Mouse (Mus musculus): ENCODE data around the gene Olfr826. TPM values are rescaled to one million over a fixed set of nuclear protein-coding genes. Genes with fewer than 3 reads are reported as not detected.
A peak's percentile ranks its signal among the peaks of the same experiment; 100 is the strongest.
"Not testable (repeated sequence)": the region's sequence is repeated elsewhere in the genome, so short reads cannot be mapped to it uniquely, and the experiment has no call there.

Gene Olfr826
- polyA plus RNA-seq (2011; ENCODE audit: insufficient read length, low read depth, missing spikeins) = not detected in 2 replicates

GRCm38 (mm10) chr10:130184086-130184485, at the start of gene Olfr826:
Olfr826 (minus strand) TSS chr10:130184186.
- H3K27ac ChIP-seq (ENCODE audit: insufficient read depth, low read length) = no peak within 1 kb of the TSS
- H3K4me3 ChIP-seq (ENCODE audit: insufficient read depth, low read length) = no peak within 1 kb of the TSS
- no peaks in the 10 kb centered on the region for H3K4me1 ChIP-seq (ENCODE audit: control insufficient read depth, insufficient read depth, low read length)
- TF ChIP-seq POLR2A (IDR thresholded peaks at IDR 0.05; ENCODE audit: low read depth, low read length) (no peak), CTCF (IDR thresholded peaks at IDR 0.05; ENCODE audit: borderline replicate concordance, insufficient read depth, low read length) (no peak)

GRCm38 (mm10) chr10:130232117-130232516, 48.1 kb upstream of the Olfr826 start:
- Histone ChIP-seq H3K4me3 (ENCODE audit: insufficient read depth, low read length) (no peak overlapping the region), H3K4me1 (ENCODE audit: control insufficient read depth, insufficient read depth, low read length) (no peaks in the 10 kb centered on the region), H3K27ac (ENCODE audit: insufficient read depth, low read length) (no peak overlapping the region)
- TF ChIP-seq POLR2A (IDR thresholded peaks at IDR 0.05; ENCODE audit: low read depth, low read length) (no peak), CTCF (IDR thresholded peaks at IDR 0.05; ENCODE audit: borderline replicate concordance, insufficient read depth, low read length) (no peak)

GRCm38 (mm10) chr10:130229584-130229983, 45.6 kb upstream of the Olfr826 start:
- TF ChIP-seq POLR2A (IDR thresholded peaks at IDR 0.05; ENCODE audit: low read depth, low read length) = no peak
- TF ChIP-seq CTCF (IDR thresholded peaks at IDR 0.05; ENCODE audit: borderline replicate concordance, insufficient read depth, low read length) = no peak
- H3K27ac ChIP-seq (ENCODE audit: insufficient read depth, low read length) = no peak overlapping the region
- H3K4me1 ChIP-seq (ENCODE audit: control insufficient read depth, insufficient read depth, low read length) = no peaks in the 10 kb centered on the region
- no peak overlapping the region for H3K4me3 ChIP-seq (ENCODE audit: insufficient read depth, low read length)

GRCm38 (mm10) chr10:130228246-130228645, 44.3 kb upstream of the Olfr826 start:
- Histone ChIP-seq H3K27ac (ENCODE audit: insufficient read depth, low read length) (no peak overlapping the region), H3K4me1 (ENCODE audit: control insufficient read depth, insufficient read depth, low read length) (no peaks in the 10 kb centered on the region), H3K4me3 (ENCODE audit: insufficient read depth, low read length) (no peak overlapping the region)
- TF ChIP-seq POLR2A (IDR thresholded peaks at IDR 0.05; ENCODE audit: low read depth, low read length) (no peak), CTCF (IDR thresholded peaks at IDR 0.05; ENCODE audit: borderline replicate concordance, insufficient read depth, low read length) (peak; percentile 64; the same call in 1 of the 2 replicates)

GRCm38 (mm10) chr10:130225034-130225433, 41.0 kb upstream of the Olfr826 start:
- no peaks in the 10 kb centered on the region for H3K4me1 ChIP-seq (ENCODE audit: control insufficient read depth, insufficient read depth, low read length)
- H3K27ac ChIP-seq (ENCODE audit: insufficient read depth, low read length) = no peak overlapping the region
- no peak overlapping the region for H3K4me3 ChIP-seq (ENCODE audit: insufficient read depth, low read length)
- TF ChIP-seq CTCF (IDR thresholded peaks at IDR 0.05; ENCODE audit: borderline replicate concordance, insufficient read depth, low read length) (no peak), POLR2A (IDR thresholded peaks at IDR 0.05; ENCODE audit: low read depth, low read length) (no peak)

GRCm38 (mm10) chr10:130214303-130214702, 30.3 kb upstream of the Olfr826 start, which contains the start of gene Olfr827:
Olfr827 (minus strand) TSS chr10:130214403.
- H3K4me1 ChIP-seq (ENCODE audit: control insufficient read depth, insufficient read depth, low read length) = no peaks in the 10 kb centered on the region
- no peak for TF ChIP-seq POLR2A (IDR thresholded peaks at IDR 0.05; ENCODE audit: low read depth, low read length)
- TF ChIP-seq CTCF (IDR thresholded peaks at IDR 0.05; ENCODE audit: borderline replicate concordance, insufficient read depth, low read length) = no peak
- no peak within 1 kb of the TSS for H3K4me3 ChIP-seq (ENCODE audit: insufficient read depth, low read length)
- H3K27ac ChIP-seq (ENCODE audit: insufficient read depth, low read length) = no peak within 1 kb of the TSS

GRCm38 (mm10) chr10:130166666-130167065, 17.3 kb downstream of the Olfr826 start, which contains the start of gene Olfr825:
Olfr825 (minus strand) TSS chr10:130166766.
- H3K4me1 ChIP-seq (ENCODE audit: control insufficient read depth, insufficient read depth, low read length) = no peaks in the 10 kb centered on the region
- TF ChIP-seq CTCF (IDR thresholded peaks at IDR 0.05; ENCODE audit: borderline replicate concordance, insufficient read depth, low read length) (no peak), POLR2A (IDR thresholded peaks at IDR 0.05; ENCODE audit: low read depth, low read length) (no peak)
- no peak within 1 kb of the TSS for H3K27ac ChIP-seq (ENCODE audit: insufficient read depth, low read length)
- no peak within 1 kb of the TSS for H3K4me3 ChIP-seq (ENCODE audit: insufficient read depth, low read length)

GRCm38 (mm10) chr10:130165196-130165595, 18.8 kb downstream of the Olfr826 start:
- TF ChIP-seq POLR2A (IDR thresholded peaks at IDR 0.05; ENCODE audit: low read depth, low read length) = no peak
- TF ChIP-seq CTCF (IDR thresholded peaks at IDR 0.05; ENCODE audit: borderline replicate concordance, insufficient read depth, low read length) = no peak
- Histone ChIP-seq H3K4me1 (ENCODE audit: control insufficient read depth, insufficient read depth, low read length) (no peaks in the 10 kb centered on the region), H3K27ac (ENCODE audit: insufficient read depth, low read length) (no peak overlapping the region), H3K4me3 (ENCODE audit: insufficient read depth, low read length) (no peak overlapping the region)

GRCm38 (mm10) chr10:130144121-130144520, 39.9 kb downstream of the Olfr826 start:
- TF ChIP-seq POLR2A (IDR thresholded peaks at IDR 0.05; ENCODE audit: low read depth, low read length) (no peak), CTCF (IDR thresholded peaks at IDR 0.05; ENCODE audit: borderline replicate concordance, insufficient read depth, low read length) (no peak)

GRCm38 (mm10) chr10:130142481-130142880, 41.5 kb downstream of the Olfr826 start:
- not testable (repeated sequence) for H3K4me1 ChIP-seq (ENCODE audit: control insufficient read depth, insufficient read depth, low read length); H3K4me3 ChIP-seq (ENCODE audit: insufficient read depth, low read length); H3K27ac ChIP-seq (ENCODE audit: insufficient read depth, low read length)

More at GRCm38 (mm10) chr10:130144121-130144520, 39.9 kb downstream of the Olfr826 start:
- H3K4me3 ChIP-seq (ENCODE audit: insufficient read depth, low read length) = no peak overlapping the region
- no peak overlapping the region for H3K27ac ChIP-seq (ENCODE audit: insufficient read depth, low read length)
- H3K4me1 ChIP-seq (ENCODE audit: control insufficient read depth, insufficient read depth, low read length) = no peaks in the 10 kb centered on the region

- H3K4me3 ChIP-seq (ENCODE audit: insufficient read depth, low read length) = no peak overlapping the region
- TF ChIP-seq POLR2A (IDR thresholded peaks at IDR 0.05; ENCODE audit: low read depth, low read length) = no peak
- no peak for TF ChIP-seq CTCF (IDR thresholded peaks at IDR 0.05; ENCODE audit: borderline replicate concordance, insufficient read depth, low read length)
- H3K4me1 ChIP-seq (ENCODE audit: control insufficient read depth, insufficient read depth, low read length) = no peaks in the 10 kb centered on the region
- H3K27ac ChIP-seq (ENCODE audit: insufficient read depth, low read length) = no peak overlapping the region
Measured at GRCm38 (mm10) chr10:130134811-130135210, 49.2 kb downstream of the Olfr826 start.

GRCm38 (mm10) chr10:130129900-130130299, 54.1 kb downstream of the Olfr826 start, which contains the start of gene Olfr824:
Olfr824 (minus strand) TSS chr10:130130000.
- not testable (repeated sequence) for H3K4me1 ChIP-seq (ENCODE audit: control insufficient read depth, insufficient read depth, low read length); H3K4me3 ChIP-seq (ENCODE audit: insufficient read depth, low read length); H3K27ac ChIP-seq (ENCODE audit: insufficient read depth, low read length)
